Mouse (Mus musculus) left cerebral cortex, adult 9 months (tissue): ENCODE measurements around the gene Ppy.

Experiments
- DNase-seq, 2 experiments: peaks; one replicate each; pipeline ENCODE4 v3.0.0; 2022; ENCODE audit warnings: low spot score in 2 of 2

The Ppy gene

GRCm38 (mm10) chr11:102087931-102088898 is 12.9 kb downstream of the Ppy start, which contains the start of gene Mpp2:
Gene Mpp2 (minus strand): TSS chr11:102088515.
- DNase-seq = peak in 1 of 2 experiments; percentile 73

GRCm38 (mm10) chr11:102087081-102087751 is 13.9 kb downstream of the Ppy start:
- DNase-seq = peak; percentile 76 to 87

GRCm38 (mm10) chr11:102086331-102086730 is 14.8 kb downstream of the Ppy start:
- DNase-seq = peak; percentile 70 to 77

GRCm38 (mm10) chr11:102084159-102084558 is 17.0 kb downstream of the Ppy start:
- no peak for DNase-seq

GRCm38 (mm10) chr11:102083193-102083592 is 17.9 kb downstream of the Ppy start:
- peak in 1 of 2 experiments; percentile 36 for DNase-seq

- DNase-seq = peak in 1 of 2 experiments; percentile 71
Observed at GRCm38 (mm10) chr11:102082322-102082721, 18.8 kb downstream of the Ppy start.

GRCm38 (mm10) chr11:102073722-102074121 is 27.4 kb downstream of the Ppy start:
- no peak for DNase-seq

GRCm38 (mm10) chr11:102072729-102073128 is 28.4 kb downstream of the Ppy start:
- no peak for DNase-seq

GRCm38 (mm10) chr11:102070426-102070825 is 30.7 kb downstream of the Ppy start:
- no peak for DNase-seq

GRCm38 (mm10) chr11:102069633-102070032 is 31.5 kb downstream of the Ppy start:
- DNase-seq = no peak

- no peak for DNase-seq
Observed at GRCm38 (mm10) chr11:102068969-102069368, 32.1 kb downstream of the Ppy start.

- no peak for DNase-seq
Observed at GRCm38 (mm10) chr11:102063076-102063475, 38.0 kb downstream of the Ppy start.

- no peak for DNase-seq
Observed at GRCm38 (mm10) chr11:102061941-102062473, 39.1 kb downstream of the Ppy start.

GRCm38 (mm10) chr11:102061236-102061940 is 39.7 kb downstream of the Ppy start:
- DNase-seq = peak; percentile 43 to 86

- DNase-seq = peak in 1 of 2 experiments; percentile 55
Observed at GRCm38 (mm10) chr11:102053847-102054246, 47.3 kb downstream of the Ppy start.

GRCm38 (mm10) chr11:102053183-102053582 is 47.9 kb downstream of the Ppy start:
- no peak for DNase-seq

- DNase-seq = no peak
Observed at GRCm38 (mm10) chr11:102052697-102053096, 48.4 kb downstream of the Ppy start.

GRCm38 (mm10) chr11:102051954-102052353 is 49.2 kb downstream of the Ppy start:
- no peak for DNase-seq

GRCm38 (mm10) chr11:102051541-102051940 is 49.6 kb downstream of the Ppy start:
- no peak for DNase-seq
